27 mouse cellular contexts compared by ENCODE assay signal in genomic region chr7:92398841-92399240, GRCm38 (mm10).
DNase-seq lines count a peak whose midpoint lies in the region; ATAC-seq and TF ChIP-seq lines count a peak whose summit lies in the region.
"Had no signal": no experiment of that assay in that cellular context is flagged by ENCODE, and none has a peak within 500 bp of the region (broad histone marks: within the 10 kb centered on the region; RNA-seq: fewer than 3 reads in every experiment).

No protein-coding gene starts in this region.

- H3K27me3 ChIP-seq in liver, postnatal 0 days (ENCODE audit: insufficient read depth, low read length): no peaks in the 10 kb centered on the region
- H3K27me3 ChIP-seq in heart, embryonic 11.5 days (ENCODE audit: control insufficient read depth, insufficient read depth, low read length): no peaks in the 10 kb centered on the region
- H3K27me3 ChIP-seq: CH12.LX; embryonic facial prominence, embryonic 12.5 days; embryonic facial prominence, embryonic 15.5 days; hindbrain, embryonic 13.5 days; Patski had no signal

- TF ChIP-seq EP300 in liver, postnatal 0 days (IDR thresholded peaks at IDR 0.05; ENCODE audit: low read depth): no peak

- no peak overlapping the region for H3K4me3 ChIP-seq in liver, postnatal 0 days (ENCODE audit: low read depth, low read length)
- no peak overlapping the region for H3K4me3 ChIP-seq in heart, embryonic 11.5 days (ENCODE audit: low read depth, low read length)
- H3K4me3 ChIP-seq: embryonic facial prominence, embryonic 12.5 days; embryonic facial prominence, embryonic 15.5 days; gastrocnemius, adult 2 months; hindbrain, embryonic 10.5 days; hindbrain, embryonic 13.5 days had no signal

- no peaks in the 10 kb centered on the region for H3K36me3 ChIP-seq in liver, postnatal 0 days (replicated peaks; ENCODE audit: insufficient read depth, low read length)
- no peaks in the 10 kb centered on the region for H3K36me3 ChIP-seq in heart, embryonic 11.5 days (ENCODE audit: control insufficient read depth, insufficient read depth, low read length)
- H3K36me3 ChIP-seq: embryonic facial prominence, embryonic 12.5 days; embryonic facial prominence, embryonic 15.5 days; G1E; hindbrain, embryonic 10.5 days; hindbrain, embryonic 13.5 days had no signal

- H3K27ac ChIP-seq in liver, postnatal 0 days (ENCODE audit: low read depth): no peak overlapping the region
- H3K27ac ChIP-seq in heart, embryonic 11.5 days (ENCODE audit: low read depth, low read length): no peak overlapping the region
- H3K27ac ChIP-seq: embryonic facial prominence, embryonic 12.5 days; embryonic facial prominence, embryonic 15.5 days; gastrocnemius, adult 2 months; hindbrain, embryonic 10.5 days; hindbrain, embryonic 13.5 days had no signal

- peak; percentile 25 to 47 for DNase-seq in thymus, adult 18-20 months
- DNase-seq in thymus, postnatal 0 days (ENCODE audit: low spot score): peak; percentile 62
- peak; percentile 51 for DNase-seq in thymus, postnatal 25 days
- DNase-seq in liver, postnatal 0 days: no peak
- DNase-seq in right cerebral cortex, postnatal 4 days: no peak
- DNase-seq: adrenal gland, postnatal 10 days; adrenal gland, postnatal 36 days; B cell, adult 2 months; cerebellum, adult 18-20 months; cerebellum, adult 9-10 months; cerebellum, postnatal 14 days; forebrain, postnatal 0 days; gastrocnemius, adult 2 months; gastrocnemius, postnatal 14 days; heart, adult 18-20 months; heart, postnatal 10 days; heart, postnatal 36 days had no signal

- no peaks in the 10 kb centered on the region for H3K4me1 ChIP-seq in liver, postnatal 0 days (ENCODE audit: insufficient read depth)
- no peaks in the 10 kb centered on the region for H3K4me1 ChIP-seq in heart, embryonic 11.5 days (ENCODE audit: control insufficient read depth, insufficient read depth, low read length)
- H3K4me1 ChIP-seq: embryonic facial prominence, embryonic 12.5 days; hindbrain, embryonic 10.5 days had no signal

- no peak for TF ChIP-seq CTCF in liver, postnatal 0 days (IDR thresholded peaks at IDR 0.05; ENCODE audit: low read depth)

- H3K4me2 ChIP-seq in liver, postnatal 0 days (ENCODE audit: low read depth, low read length): no peak overlapping the region
- no peak overlapping the region for H3K4me2 ChIP-seq in heart, embryonic 11.5 days
- H3K4me2 ChIP-seq: embryonic facial prominence, embryonic 12.5 days; embryonic facial prominence, embryonic 15.5 days; hindbrain, embryonic 13.5 days had no signal

- no peak overlapping the region for H3K9ac ChIP-seq in liver, postnatal 0 days (replicated peaks)
- no peak overlapping the region for H3K9ac ChIP-seq in heart, embryonic 11.5 days (ENCODE audit: low read depth, low read length)
- H3K9ac ChIP-seq: embryonic facial prominence, embryonic 12.5 days; embryonic facial prominence, embryonic 15.5 days; forebrain, postnatal 0 days; hindbrain, embryonic 13.5 days had no signal

- no peaks in the 10 kb centered on the region for H3K9me3 ChIP-seq in liver, postnatal 0 days (ENCODE audit: low read length)
- no peaks in the 10 kb centered on the region for H3K9me3 ChIP-seq in heart, embryonic 11.5 days (replicated peaks; ENCODE audit: control insufficient read depth, low read length)
- H3K9me3 ChIP-seq: embryonic facial prominence, embryonic 12.5 days; embryonic facial prominence, embryonic 15.5 days; G1E; hindbrain, embryonic 10.5 days; hindbrain, embryonic 13.5 days had no signal

- 70% methylated on average over 1 of the region's 1 CpGs for WGBS in liver, postnatal 0 days (ENCODE audit: insufficient replicate concordance)
- 73% methylated on average over 1 of the region's 1 CpGs for WGBS in heart, embryonic 11.5 days (ENCODE audit: insufficient replicate concordance)

- no peak for ATAC-seq in liver, postnatal 0 days
- ATAC-seq in heart, embryonic 11.5 days (replicated peaks; ENCODE audit: insufficient number of reproducible peaks, low FRiP score, low TSS enrichment): no peak
- ATAC-seq: forebrain, embryonic 14.5 days; forebrain, postnatal 0 days; hindbrain, embryonic 16.5 days; Patski had no signal

Comparison
In these comparisons a context has a peak if more than half of its experiments do, and no peak if none do; other contexts are left out.
1. DNase-seq: peak in thymus, adult 18-20 months (2 of 2), thymus, postnatal 0 days (single experiment) and thymus, postnatal 25 days (single experiment); none in liver, postnatal 0 days (single experiment) and right cerebral cortex, postnatal 4 days (single experiment).